Mouse (Mus musculus) spleen, postnatal 0 days (tissue): ENCODE results near the gene 3110040M04Rik. TPM values are rescaled to one million over a fixed set of nuclear protein-coding genes. Genes with fewer than 3 reads are reported as not detected.

Source experiments
- polyA plus RNA-seq: library from polyadenylated mRNA; unstranded; fragments of >200 nt; fragmentation: Nextera tagmentation; extraction: Ambion mirVana; gene quantifications from 2 replicates; pipeline ENCODE4 v1.2.1, GENCODE M21; 2015

Gene 3110040M04Rik
- 0.50 and 0.54 TPM in 2 replicates for polyA plus RNA-seq

DNA sequence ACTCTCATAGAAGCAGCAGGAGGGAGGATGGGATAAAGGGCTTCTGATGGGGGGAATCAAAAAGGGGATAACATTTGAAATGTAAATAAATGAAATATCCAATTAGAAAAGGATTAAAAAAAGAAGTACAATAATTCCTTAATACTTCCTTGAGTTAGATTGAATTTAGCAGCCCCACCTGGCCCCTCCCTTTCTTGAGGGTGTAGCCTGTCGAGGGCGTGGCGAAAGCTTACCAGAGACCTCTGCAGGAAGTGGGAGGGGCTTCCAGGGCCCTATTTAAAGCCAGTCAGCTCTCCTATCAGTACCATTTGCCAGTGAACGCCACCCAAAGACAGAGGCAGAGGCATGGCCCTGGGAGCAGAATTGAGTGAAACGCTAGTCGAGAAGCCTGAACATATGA, at the start of gene 3110040M04Rik:
TSS of gene 3110040M04Rik (plus strand) at position 304 of the 400 bp plus-strand sequence.

DNA sequence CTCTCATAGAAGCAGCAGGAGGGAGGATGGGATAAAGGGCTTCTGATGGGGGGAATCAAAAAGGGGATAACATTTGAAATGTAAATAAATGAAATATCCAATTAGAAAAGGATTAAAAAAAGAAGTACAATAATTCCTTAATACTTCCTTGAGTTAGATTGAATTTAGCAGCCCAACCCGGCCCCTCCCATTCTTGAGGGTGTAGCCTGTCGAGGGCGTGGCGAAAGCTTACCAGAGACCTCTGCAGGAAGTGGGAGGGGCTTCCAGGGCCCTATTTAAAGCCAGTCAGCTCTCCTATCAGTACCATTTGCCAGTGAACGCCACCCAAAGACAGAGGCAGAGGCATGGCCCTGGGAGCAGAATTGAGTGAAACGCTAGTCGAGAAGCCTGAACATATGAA, 21.7 kb upstream of the 3110040M04Rik start, which contains the start of gene Gm47985:
TSS of gene Gm47985 (plus strand) at position 272 of the 400 bp plus-strand sequence.

DNA sequence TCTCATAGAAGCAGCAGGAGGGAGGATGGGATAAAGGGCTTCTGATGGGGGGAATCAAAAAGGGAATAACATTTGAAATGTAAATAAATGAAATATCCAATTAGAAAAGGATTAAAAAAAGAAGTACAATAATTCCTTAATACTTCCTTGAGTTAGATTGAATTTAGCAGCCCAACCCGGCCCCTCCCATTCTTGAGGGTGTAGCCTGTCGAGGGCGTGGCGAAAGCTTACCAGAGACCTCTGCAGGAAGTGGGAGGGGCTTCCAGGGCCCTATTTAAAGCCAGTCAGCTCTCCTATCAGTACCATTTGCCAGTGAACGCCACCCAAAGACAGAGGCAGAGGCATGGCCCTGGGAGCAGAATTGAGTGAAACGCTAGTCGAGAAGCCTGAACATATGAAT, 11.8 kb upstream of the 3110040M04Rik start, which contains the start of gene Gm8947:
TSS of gene Gm8947 (plus strand) at position 302 of the 400 bp plus-strand sequence.

DNA sequence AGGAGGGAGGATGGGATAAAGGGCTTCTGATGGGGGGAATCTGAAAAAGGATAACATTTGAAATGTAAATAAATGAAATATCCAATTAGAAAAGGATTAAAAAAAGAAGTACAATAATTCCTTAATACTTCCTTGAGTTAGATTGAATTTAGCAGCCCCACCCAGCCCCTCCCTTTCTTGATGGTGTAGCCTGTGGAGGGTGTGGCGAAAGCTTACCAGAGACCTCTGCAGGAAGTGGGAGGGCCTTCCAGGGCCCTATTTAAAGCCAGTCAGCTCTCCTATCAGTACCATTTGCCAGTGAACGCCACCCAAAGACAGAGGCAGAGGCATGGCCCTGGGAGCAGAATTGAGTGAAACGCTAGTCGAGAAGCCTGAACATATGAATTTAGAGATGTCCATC, 5.8 kb upstream of the 3110040M04Rik start, which contains the start of gene Gm47995:
TSS of gene Gm47995 (plus strand) at position 329 of the 400 bp plus-strand sequence.

DNA sequence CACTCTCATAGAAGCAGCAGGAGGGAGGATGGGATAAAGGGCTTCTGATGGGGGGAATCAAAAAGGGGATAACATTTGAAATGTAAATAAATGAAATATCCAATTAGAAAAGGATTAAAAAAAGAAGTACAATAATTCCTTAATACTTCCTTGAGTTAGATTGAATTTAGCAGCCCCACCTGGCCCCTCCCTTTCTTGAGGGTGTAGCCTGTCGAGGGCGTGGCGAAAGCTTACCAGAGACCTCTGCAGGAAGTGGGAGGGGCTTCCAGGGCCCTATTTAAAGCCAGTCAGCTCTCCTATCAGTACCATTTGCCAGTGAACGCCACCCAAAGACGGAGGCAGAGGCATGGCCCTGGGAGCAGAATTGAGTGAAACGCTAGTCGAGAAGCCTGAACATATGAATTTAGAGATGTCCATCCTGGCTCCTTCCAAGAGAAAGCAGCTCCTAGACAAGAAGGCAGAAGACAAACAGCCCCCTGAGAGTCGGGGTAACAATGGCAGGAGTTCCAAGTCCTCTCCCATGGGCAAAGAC, 6.0 kb downstream of the 3110040M04Rik start, which contains the start of gene Gm47996:
TSS of gene Gm47996 (plus strand) at position 308 of the 532 bp plus-strand sequence.

Other genes starting within 250 kb of the 3110040M04Rik start
- gene Hmcn1, start 210.7 kb upstream of the 3110040M04Rik start, polyA plus RNA-seq, result 33.1 and 41.3 TPM in 2 replicates
- gene Gm47985, start 21.6 kb upstream of the 3110040M04Rik start, polyA plus RNA-seq, result 1.1 and 1.3 TPM in 2 replicates
- gene Gm8947, start 11.7 kb upstream of the 3110040M04Rik start, polyA plus RNA-seq, result 0.41 and 0.76 TPM in 2 replicates
- gene Gm47995, start 5.7 kb upstream of the 3110040M04Rik start, polyA plus RNA-seq, result 0.25 and 0.32 TPM in 2 replicates
- gene Gm47996, start 6.0 kb downstream of the 3110040M04Rik start, polyA plus RNA-seq, result 0.15 and 0.59 TPM in 2 replicates
- gene Ivns1abp, start 140.4 kb downstream of the 3110040M04Rik start, polyA plus RNA-seq, result 72.9 and 79.3 TPM in 2 replicates
- gene Swt1, start 224.3 kb downstream of the 3110040M04Rik start, polyA plus RNA-seq, result 25.5 and 30.7 TPM in 2 replicates
- 22.0 and 23.1 TPM in 2 replicates for gene Trmt1l, start 224.4 kb downstream of the 3110040M04Rik start, polyA plus RNA-seq